Mouse (Mus musculus) heart, embryonic 14.5 days (tissue): Measurements from ENCODE around the gene Atp2b2. TPM values are rescaled to one million over a fixed set of nuclear protein-coding genes. Genes with fewer than 3 reads are reported as not detected.

ENCODE experiments used
- ATAC-seq: fragments of 200-750 bp; cut with Nextera tagmentation; 2 replicates; pipeline ENCODE4 v1.8.0; 2017; ENCODE audit warnings: low read depth, moderate TSS enrichment; ENCODE audit not compliant: insufficient number of reproducible peaks, insufficient read depth, low FRiP score
- H3K27ac ChIP-seq, 2 experiments: fragments of 200-500 bp in 1 of 2; fragments of 300-500 bp in 1 of 2; sonication (generic) in 1 of 2; replicated peaks in 1 of 2; 2 replicates each; pipeline ENCODE4 v1.5.1; 2012 to 2014; ENCODE audit warnings: low read depth in 2 of 2, low read length in 2 of 2, control low read depth in 1 of 2, mild to moderate bottlenecking in 1 of 2, mixed read lengths in 1 of 2; ENCODE audit not compliant: control insufficient read depth in 1 of 2, insufficient read depth in 1 of 2
- H3K27me3 ChIP-seq: fragments of 300-500 bp; sonication (generic); 2 replicates; pipeline ENCODE4 v1.6.1; 2014; ENCODE audit warnings: mild to moderate bottlenecking, low read length, control low read depth; ENCODE audit not compliant: control insufficient read depth, insufficient read depth
- H3K36me3 ChIP-seq: fragments of 300-500 bp; sonication (generic); 2 replicates; pipeline ENCODE4 v1.6.1; 2014; ENCODE audit warnings: mild to moderate bottlenecking, control low read depth, low read length, mixed read lengths; ENCODE audit not compliant: control insufficient read depth, insufficient read depth
- H3K4me1 ChIP-seq, 2 experiments: fragments of 200-500 bp in 1 of 2; fragments of 300-500 bp in 1 of 2; sonication (generic) in 1 of 2; 2 replicates each; pipeline ENCODE4 v1.6.1; 2012 to 2014; ENCODE audit warnings: low read length in 2 of 2, control low read depth in 1 of 2, mixed read lengths in 1 of 2; ENCODE audit not compliant: control insufficient read depth in 2 of 2, insufficient read depth in 2 of 2
- H3K4me2 ChIP-seq: fragments of 300-500 bp; sonication (generic); 2 replicates; pipeline ENCODE4 v1.6.1; 2014; ENCODE audit warnings: mild to moderate bottlenecking, low read length
- H3K4me3 ChIP-seq, 2 experiments: fragments of 200-500 bp in 1 of 2; fragments of 300-500 bp in 1 of 2; sonication (generic) in 1 of 2; 2 replicates each; pipeline ENCODE4 v1.5.1; 2012 to 2014; ENCODE audit warnings: low read length in 2 of 2, mild to moderate bottlenecking in 2 of 2, control low read depth in 1 of 2, low read depth in 1 of 2, moderate library complexity in 1 of 2; ENCODE audit not compliant: control insufficient read depth in 1 of 2, insufficient read depth in 1 of 2
- H3K9ac ChIP-seq: fragments of 300-500 bp; sonication (generic); 2 replicates; pipeline ENCODE4 v1.6.1; 2014; ENCODE audit warnings: mild to moderate bottlenecking, low read length
- H3K9me3 ChIP-seq: fragments of 300-500 bp; sonication (generic); 2 replicates; pipeline ENCODE4 v1.6.1; 2016; ENCODE audit warnings: low read length, control low read depth; ENCODE audit not compliant: control insufficient read depth
- WGBS: fragments of 180-500 bp; shearing (Covaris S2); extraction: QIAGEN DNeasy Blood & Tissue Kit; methylation state at CpG from one replicate; pipeline ENCODE4 v1.1.7; 2014; 5-methylcytosine and 5-hydroxymethylcytosine counted together
- polyA plus RNA-seq: library from polyadenylated mRNA; unstranded; fragments of >200 nt; fragmentation: Nextera tagmentation; extraction: Ambion mirVana; gene quantifications from 2 replicates; pipeline ENCODE4 v1.2.1, GENCODE M21; 2014

The Atp2b2 gene
- polyA plus RNA-seq, 1 experiment from 2014 or later = 0.18 TPM

DNA sequence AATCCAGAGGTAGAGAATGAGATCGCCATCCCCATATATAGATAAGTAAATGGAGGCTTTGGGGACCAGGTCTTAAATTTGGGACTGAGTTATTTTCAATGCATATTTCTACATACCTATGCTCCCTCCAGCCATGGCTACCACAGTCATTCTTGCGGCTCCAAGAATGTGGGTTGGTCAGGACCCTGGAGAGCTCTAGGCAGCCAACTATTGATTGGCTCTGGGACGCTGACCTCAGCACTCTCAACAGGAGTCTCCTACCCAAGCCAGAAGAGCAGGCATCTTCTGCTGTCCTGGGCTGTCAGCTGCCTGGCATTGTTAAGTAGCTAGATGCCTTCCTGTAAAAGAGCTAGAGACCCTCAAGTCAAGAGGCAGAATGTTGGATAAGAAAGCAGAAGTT is 79.6 kb downstream of the Atp2b2 start:
- Histone ChIP-seq H3K27ac (no peak overlapping the region), H3K9me3 (no peaks in the 10 kb centered on the region), H3K4me3 (no peak overlapping the region), H3K27me3 (peaks cover 5% of the 10 kb centered on the region; the same call in 1 of the 2 replicates), H3K4me2 (no peak overlapping the region), H3K4me1 (no peaks in the 10 kb centered on the region), H3K9ac (no peak overlapping the region), H3K36me3 (no peaks in the 10 kb centered on the region)
- ATAC-seq = no peak
- 7% methylated on average over 3 of the region's 3 CpGs for WGBS

DNA sequence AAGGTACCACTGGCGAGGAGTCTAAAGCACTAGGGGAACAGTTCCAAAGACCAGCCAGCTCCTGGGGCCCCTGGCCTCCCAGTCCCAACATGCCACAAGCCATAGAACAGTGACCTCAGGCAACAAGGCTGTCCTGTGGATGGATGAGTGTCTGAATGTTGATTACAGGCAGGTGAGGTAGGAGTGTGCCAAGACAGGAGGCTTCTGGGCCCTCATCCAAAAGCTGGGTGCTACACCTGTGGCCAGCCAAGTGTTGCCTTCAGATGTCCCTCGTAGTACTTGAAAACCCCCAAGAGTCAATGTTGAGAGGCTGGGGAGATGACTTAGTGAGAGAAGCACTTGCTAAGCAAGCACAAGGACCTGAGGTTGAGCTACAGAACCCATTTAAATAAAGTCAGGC is 80.8 kb downstream of the Atp2b2 start:
- no peak overlapping the region for H3K9ac ChIP-seq
- no peak overlapping the region for H3K27ac ChIP-seq
- no peaks in the 10 kb centered on the region for H3K36me3 ChIP-seq
- no peak for ATAC-seq
- H3K4me1 ChIP-seq = no peaks in the 10 kb centered on the region
- H3K27me3 ChIP-seq = peaks cover 5% of the 10 kb centered on the region; the same call in 1 of the 2 replicates
- H3K9me3 ChIP-seq = no peaks in the 10 kb centered on the region
- WGBS = 73% methylated on average over 2 of the region's 2 CpGs
- no peak overlapping the region for H3K4me2 ChIP-seq
- no peak overlapping the region for H3K4me3 ChIP-seq

DNA sequence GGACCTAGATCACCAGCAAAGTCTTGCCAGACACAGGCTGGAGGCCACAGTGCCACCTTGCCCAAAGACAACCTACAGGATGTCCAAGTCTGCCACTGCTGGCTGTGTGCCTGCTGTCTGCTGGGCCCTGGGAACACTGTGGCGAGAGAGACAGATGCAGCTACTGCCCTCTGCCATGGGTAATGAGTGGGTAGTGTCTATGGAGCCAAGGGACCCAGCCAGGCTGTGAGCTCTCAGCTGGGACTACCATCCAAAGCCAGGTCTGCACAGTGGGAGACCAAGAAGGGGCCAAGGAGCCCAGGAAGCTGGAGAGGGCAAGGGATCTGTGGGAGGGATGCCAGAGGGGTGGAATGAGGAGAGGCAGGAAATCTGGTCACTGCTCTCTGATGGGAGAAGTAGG is 83.1 kb downstream of the Atp2b2 start:
- no peaks in the 10 kb centered on the region for H3K36me3 ChIP-seq
- no peaks in the 10 kb centered on the region for H3K9me3 ChIP-seq
- no peaks in the 10 kb centered on the region for H3K4me1 ChIP-seq
- H3K27ac ChIP-seq = no peak overlapping the region
- no peak for ATAC-seq
- H3K9ac ChIP-seq = no peak overlapping the region
- no peak overlapping the region for H3K4me3 ChIP-seq
- 57% methylated on average over 1 of the region's 1 CpGs for WGBS
- no peaks in the 10 kb centered on the region for H3K27me3 ChIP-seq
- no peak overlapping the region for H3K4me2 ChIP-seq

DNA sequence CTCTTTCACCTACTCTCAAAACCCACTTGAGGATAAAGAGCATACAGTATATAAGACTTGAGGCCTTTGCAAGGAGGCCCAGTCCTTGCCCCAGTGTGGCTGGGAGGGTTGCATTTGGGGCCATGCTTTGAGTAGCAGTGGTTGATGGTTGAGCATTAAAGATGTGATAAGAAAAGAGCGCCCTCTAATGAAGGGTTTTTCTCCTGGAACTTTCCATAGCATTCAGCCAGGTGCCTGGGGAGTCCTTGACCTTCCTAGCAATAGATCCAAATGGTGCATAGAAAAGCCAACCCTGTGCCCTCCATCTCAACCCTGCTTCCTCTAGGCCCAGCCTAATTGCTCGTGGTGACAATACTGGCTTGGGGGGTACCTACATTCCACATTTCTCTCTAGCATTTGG is 83.7 kb downstream of the Atp2b2 start:
- no peak overlapping the region for H3K9ac ChIP-seq
- no peaks in the 10 kb centered on the region for H3K36me3 ChIP-seq
- no peaks in the 10 kb centered on the region for H3K4me1 ChIP-seq
- 39% methylated on average over 2 of the region's 2 CpGs for WGBS
- H3K4me3 ChIP-seq = no peak overlapping the region
- no peaks in the 10 kb centered on the region for H3K9me3 ChIP-seq
- no peak overlapping the region for H3K4me2 ChIP-seq
- no peaks in the 10 kb centered on the region for H3K27me3 ChIP-seq
- no peak overlapping the region for H3K27ac ChIP-seq
- ATAC-seq = no peak

DNA sequence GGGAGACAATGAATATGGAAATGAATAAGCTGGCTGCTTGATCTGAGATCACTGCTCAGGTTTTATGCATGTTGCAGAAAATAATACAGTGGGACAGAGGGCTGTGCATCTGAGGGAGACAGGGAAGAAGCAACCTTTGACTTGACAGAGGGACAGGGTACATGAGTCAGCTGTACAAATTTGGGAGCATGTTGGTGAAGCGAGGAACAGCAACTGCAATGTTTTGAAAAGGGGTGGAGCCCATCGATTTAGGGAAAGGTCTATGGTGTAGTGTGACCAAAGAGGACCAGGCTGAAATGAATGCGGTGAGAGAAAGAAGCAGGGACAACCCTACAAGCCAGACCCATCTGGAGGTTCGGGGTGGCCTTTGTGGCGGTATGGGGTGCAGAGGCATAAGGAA is 84.4 kb downstream of the Atp2b2 start:
- no peaks in the 10 kb centered on the region for H3K9me3 ChIP-seq
- H3K4me3 ChIP-seq = no peak overlapping the region
- no peak overlapping the region for H3K27ac ChIP-seq
- H3K4me2 ChIP-seq = no peak overlapping the region
- H3K27me3 ChIP-seq = no peaks in the 10 kb centered on the region; the same call in 1 of the 2 replicates
- no peak for ATAC-seq
- H3K36me3 ChIP-seq = no peaks in the 10 kb centered on the region
- no peak overlapping the region for H3K9ac ChIP-seq
- WGBS = 77% methylated on average over 5 of the region's 5 CpGs
- no peaks in the 10 kb centered on the region for H3K4me1 ChIP-seq

DNA sequence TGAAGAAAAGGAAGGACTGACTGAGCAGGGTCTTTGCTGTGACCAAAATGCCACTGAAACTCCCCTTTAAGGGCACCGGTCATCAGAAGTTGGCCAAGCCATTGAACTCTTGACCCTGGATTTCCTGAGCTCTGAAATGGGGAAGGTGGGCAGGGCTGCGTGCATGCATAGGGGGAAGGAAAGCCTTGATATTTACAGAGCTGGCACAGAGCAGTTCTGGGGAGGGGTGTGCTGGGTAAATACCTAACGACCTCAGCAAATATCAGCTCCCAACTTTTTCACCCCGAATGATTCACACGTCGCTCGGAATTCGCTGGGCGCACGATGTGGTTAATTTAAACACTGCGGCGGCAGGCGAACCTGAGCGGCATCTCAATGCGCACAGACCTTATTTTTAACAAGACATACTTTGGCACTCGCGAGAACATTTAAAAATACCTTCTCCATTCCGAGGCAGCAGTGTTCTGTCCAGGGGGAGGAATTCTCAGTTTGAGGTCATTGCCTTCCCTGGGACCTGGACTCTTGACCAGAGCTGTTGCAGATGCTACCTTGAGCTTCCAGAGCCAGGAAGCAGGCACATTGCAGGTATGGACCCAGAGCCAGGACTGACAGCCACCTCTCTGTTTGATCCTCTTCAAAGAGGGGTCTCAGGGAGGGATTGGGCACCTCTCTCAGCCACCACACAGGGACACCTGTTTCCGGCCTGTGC is 85.0 kb downstream of the Atp2b2 start:
- no peak overlapping the region for H3K27ac ChIP-seq
- no peaks in the 10 kb centered on the region for H3K36me3 ChIP-seq
- no peaks in the 10 kb centered on the region for H3K4me1 ChIP-seq
- no peaks in the 10 kb centered on the region; the same call in 1 of the 2 replicates for H3K27me3 ChIP-seq
- no peaks in the 10 kb centered on the region for H3K9me3 ChIP-seq
- ATAC-seq = no peak
- H3K9ac ChIP-seq = no peak overlapping the region
- H3K4me3 ChIP-seq = no peak overlapping the region
- H3K4me2 ChIP-seq = no peak overlapping the region
- 79% methylated on average over 19 of the region's 19 CpGs for WGBS

DNA sequence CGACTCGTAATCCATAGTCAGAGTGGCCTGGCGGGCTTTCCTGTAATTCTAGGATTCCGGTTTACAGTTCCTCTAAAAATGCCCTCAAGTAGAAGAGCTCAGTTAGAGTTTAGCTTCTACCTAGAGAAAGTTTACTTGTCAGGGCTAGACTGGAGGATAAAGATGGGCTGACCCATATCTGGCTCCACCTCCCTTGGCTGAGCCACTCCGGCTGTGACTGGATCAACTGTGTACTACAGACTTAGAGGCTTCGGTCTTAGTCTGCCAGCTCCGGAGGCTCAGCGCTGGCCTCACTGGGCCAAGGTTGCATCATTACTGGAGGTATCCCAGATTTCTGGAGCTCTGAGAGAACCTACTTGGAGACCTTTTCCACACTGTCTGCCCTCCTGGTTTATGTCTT is 94.9 kb downstream of the Atp2b2 start:
- no peak overlapping the region for H3K4me2 ChIP-seq
- H3K27me3 ChIP-seq = no peaks in the 10 kb centered on the region
- no peak for ATAC-seq
- H3K9ac ChIP-seq = no peak overlapping the region
- H3K4me1 ChIP-seq = no peaks in the 10 kb centered on the region
- no peak overlapping the region for H3K27ac ChIP-seq
- no peak overlapping the region for H3K4me3 ChIP-seq
- WGBS = 85% methylated on average over 8 of the region's 8 CpGs
- H3K9me3 ChIP-seq = no peaks in the 10 kb centered on the region
- no peaks in the 10 kb centered on the region for H3K36me3 ChIP-seq

DNA sequence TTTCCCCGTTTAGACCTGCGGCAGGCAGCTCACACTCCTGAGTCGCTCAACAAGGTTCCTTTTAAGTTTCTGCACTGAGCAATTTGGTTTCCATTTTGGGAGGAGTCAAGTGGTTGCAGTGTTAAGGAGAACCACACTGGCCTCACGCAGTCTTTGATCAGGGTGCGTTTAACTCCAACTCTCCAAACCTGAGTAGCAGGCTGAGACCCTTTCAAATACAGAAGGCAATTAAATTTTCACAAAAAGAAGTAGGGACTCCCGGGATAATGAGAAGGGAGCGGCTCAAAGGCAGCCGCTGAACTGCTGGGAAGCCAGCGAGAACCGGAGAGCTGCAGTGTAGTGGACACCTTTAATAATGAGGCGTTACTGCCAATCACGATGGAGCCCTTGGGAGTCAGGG is 100.1 kb downstream of the Atp2b2 start:
- H3K9me3 ChIP-seq = no peaks in the 10 kb centered on the region
- ATAC-seq = no peak

More for the DNA sequence above, 100.1 kb downstream of the Atp2b2 start:
- Histone ChIP-seq H3K27me3 (no peaks in the 10 kb centered on the region), H3K4me1 (no peaks in the 10 kb centered on the region), H3K27ac (no peak overlapping the region), H3K4me3 (no peak overlapping the region), H3K4me2 (no peak overlapping the region), H3K36me3 (no peaks in the 10 kb centered on the region), H3K9ac (no peak overlapping the region)
- 51% methylated on average over 12 of the region's 12 CpGs for WGBS
